Mouse (Mus musculus): ENCODE data around the gene Aplf. TPM values are rescaled to one million over a fixed set of nuclear protein-coding genes. Genes with fewer than 3 reads are reported as not detected.

Gene Aplf
- total RNA-seq, 1 experiment: 10.4 TPM

- Histone ChIP-seq H3K9ac (ENCODE audit: insufficient read depth, low read depth, low read length, poor library complexity, severe bottlenecking) (no peak overlapping the region), H3K27ac (ENCODE audit: insufficient read depth, low read depth, low read length, poor library complexity, severe bottlenecking) (no peak overlapping the region), H3K9me3 (ENCODE audit: control insufficient read depth, insufficient read depth, low read depth, low read length) (no peaks in the 10 kb centered on the region), H3K4me3 (ENCODE audit: insufficient read depth in 1 of 2, low read depth in 1 of 2, low read length in 2 of 2, poor library complexity in 1 of 2, severe bottlenecking in 1 of 2) (no peak overlapping the region), H3K4me1 (ENCODE audit: control insufficient read depth in 2 of 2, insufficient read depth in 2 of 2, low read length in 2 of 2, poor library complexity in 1 of 2) (peaks cover 0 to 4% of the 10 kb centered on the region in 2 experiments; a peak in 1 of 4 replicates), H3K36me3 (ENCODE audit: control insufficient read depth, insufficient read depth, low read length, poor library complexity, severe bottlenecking) (no peaks in the 10 kb centered on the region)
- no peak for DNase-seq (ENCODE audit: low read depth, low spot score)
- in situ Hi-C loops (cut with MboI; ENCODE audit: low sequenced_read_pairs in 2 of 2, unreplicated experiment in 2 of 2): no loop called here
- no peak for TF ChIP-seq ZNF384 (IDR thresholded peaks at IDR 0.05; ENCODE audit: low read depth, low read length)
- TF ChIP-seq ZC3H11A (IDR thresholded peaks at IDR 0.05; ENCODE audit: borderline replicate concordance, low read depth, low read length): no peak
- TF ChIP-seq MAFK (IDR thresholded peaks at IDR 0.05; ENCODE audit: insufficient read depth, low read depth, low read length): peak; percentile 93
These were observed 48.8 kb downstream of the Aplf start for GRCm38 (mm10) chr6:87623151-87623550.

GRCm38 (mm10) chr6:87621281-87621680 lies 50.7 kb downstream of the Aplf start:
- in situ Hi-C loops (cut with MboI; ENCODE audit: low sequenced_read_pairs in 2 of 2, unreplicated experiment in 2 of 2): no loop called here
- Histone ChIP-seq H3K27ac (ENCODE audit: insufficient read depth, low read depth, low read length, poor library complexity, severe bottlenecking) (no peak overlapping the region), H3K36me3 (ENCODE audit: control insufficient read depth, insufficient read depth, low read length, poor library complexity, severe bottlenecking) (no peaks in the 10 kb centered on the region), H3K4me1 (ENCODE audit: control insufficient read depth in 2 of 2, insufficient read depth in 2 of 2, low read length in 2 of 2, poor library complexity in 1 of 2) (no peaks in the 10 kb centered on the region), H3K4me3 (ENCODE audit: insufficient read depth in 1 of 2, low read depth in 1 of 2, low read length in 2 of 2, poor library complexity in 1 of 2, severe bottlenecking in 1 of 2) (no peak overlapping the region), H3K9ac (ENCODE audit: insufficient read depth, low read depth, low read length, poor library complexity, severe bottlenecking) (no peak overlapping the region), H3K9me3 (ENCODE audit: control insufficient read depth, insufficient read depth, low read depth, low read length) (no peaks in the 10 kb centered on the region)
- TF ChIP-seq CHD2 (IDR thresholded peaks at IDR 0.05; ENCODE audit: low read depth, low read length) (no peak), ZC3H11A (IDR thresholded peaks at IDR 0.05; ENCODE audit: borderline replicate concordance, low read depth, low read length) (no peak), HCFC1 (IDR thresholded peaks at IDR 0.05; ENCODE audit: borderline replicate concordance, insufficient read depth, low read length) (no peak), MAFK (IDR thresholded peaks at IDR 0.05; ENCODE audit: insufficient read depth, low read depth, low read length) (no peak), ZNF384 (IDR thresholded peaks at IDR 0.05; ENCODE audit: low read depth, low read length) (no peak)
- no peak for DNase-seq (ENCODE audit: low read depth, low spot score)

GRCm38 (mm10) chr6:87618021-87618420 lies 54.0 kb downstream of the Aplf start:
- no peaks in the 10 kb centered on the region for H3K4me1 ChIP-seq (ENCODE audit: control insufficient read depth in 2 of 2, insufficient read depth in 2 of 2, low read length in 2 of 2, poor library complexity in 1 of 2)
- no peak overlapping the region for H3K4me3 ChIP-seq (ENCODE audit: insufficient read depth in 1 of 2, low read depth in 1 of 2, low read length in 2 of 2, poor library complexity in 1 of 2, severe bottlenecking in 1 of 2)
- H3K36me3 ChIP-seq (ENCODE audit: control insufficient read depth, insufficient read depth, low read length, poor library complexity, severe bottlenecking): no peaks in the 10 kb centered on the region
- H3K9ac ChIP-seq (ENCODE audit: insufficient read depth, low read depth, low read length, poor library complexity, severe bottlenecking): no peak overlapping the region
- TF ChIP-seq HCFC1 (IDR thresholded peaks at IDR 0.05; ENCODE audit: borderline replicate concordance, insufficient read depth, low read length) (no peak), ZNF384 (IDR thresholded peaks at IDR 0.05; ENCODE audit: low read depth, low read length) (no peak), CHD2 (IDR thresholded peaks at IDR 0.05; ENCODE audit: low read depth, low read length) (no peak)
- no peak overlapping the region for H3K27ac ChIP-seq (ENCODE audit: insufficient read depth, low read depth, low read length, poor library complexity, severe bottlenecking)
- no peak for DNase-seq (ENCODE audit: low read depth, low spot score)
- in situ Hi-C loops (cut with MboI; ENCODE audit: low sequenced_read_pairs in 2 of 2, unreplicated experiment in 2 of 2): no loop called here
- H3K9me3 ChIP-seq (ENCODE audit: control insufficient read depth, insufficient read depth, low read depth, low read length): no peaks in the 10 kb centered on the region

GRCm38 (mm10) chr6:87615696-87616083 lies 56.3 kb downstream of the Aplf start:
- no peak overlapping the region for H3K9ac ChIP-seq (ENCODE audit: insufficient read depth, low read depth, low read length, poor library complexity, severe bottlenecking)
- no peaks in the 10 kb centered on the region for H3K9me3 ChIP-seq (ENCODE audit: control insufficient read depth, insufficient read depth, low read depth, low read length)
- TF ChIP-seq ZNF384 (IDR thresholded peaks at IDR 0.05; ENCODE audit: low read depth, low read length) (no peak), HCFC1 (IDR thresholded peaks at IDR 0.05; ENCODE audit: borderline replicate concordance, insufficient read depth, low read length) (no peak), MAFK (IDR thresholded peaks at IDR 0.05; ENCODE audit: insufficient read depth, low read depth, low read length) (no peak), ZC3H11A (IDR thresholded peaks at IDR 0.05; ENCODE audit: borderline replicate concordance, low read depth, low read length) (no peak), CHD2 (IDR thresholded peaks at IDR 0.05; ENCODE audit: low read depth, low read length) (no peak)
- no peak overlapping the region for H3K27ac ChIP-seq (ENCODE audit: insufficient read depth, low read depth, low read length, poor library complexity, severe bottlenecking)
- H3K4me3 ChIP-seq (ENCODE audit: insufficient read depth in 1 of 2, low read depth in 1 of 2, low read length in 2 of 2, poor library complexity in 1 of 2, severe bottlenecking in 1 of 2): no peak overlapping the region
- in situ Hi-C loops (cut with MboI; ENCODE audit: low sequenced_read_pairs in 2 of 2, unreplicated experiment in 2 of 2): no loop called here
- DNase-seq (ENCODE audit: low read depth, low spot score): no peak
- H3K36me3 ChIP-seq (ENCODE audit: control insufficient read depth, insufficient read depth, low read length, poor library complexity, severe bottlenecking): no peaks in the 10 kb centered on the region
- no peaks in the 10 kb centered on the region for H3K4me1 ChIP-seq (ENCODE audit: control insufficient read depth in 2 of 2, insufficient read depth in 2 of 2, low read length in 2 of 2, poor library complexity in 1 of 2)
